Mouse (Mus musculus) forebrain, embryonic 10.5 days (tissue): ENCODE data around the gene Lztr1. TPM values are rescaled to one million over a fixed set of nuclear protein-coding genes. Genes with fewer than 3 reads are reported as not detected.

Source experiments
- DNase-seq: peaks from one replicate; pipeline ENCODE4 v3.0.0-alpha.2; 2017; ENCODE audit warnings: low spot score; ENCODE audit errors: extremely low spot score
- H3K27ac ChIP-seq: fragments of 300-500 bp; sonication (generic); 2 replicates; pipeline ENCODE4 v1.5.1; 2016; ENCODE audit warnings: mild to moderate bottlenecking
- H3K27me3 ChIP-seq: fragments of 300-500 bp; sonication (generic); 2 replicates; pipeline ENCODE4 v1.6.1; 2016; ENCODE audit warnings: mild to moderate bottlenecking; ENCODE audit not compliant: poor library complexity, severe bottlenecking
- H3K36me3 ChIP-seq: fragments of 300-500 bp; sonication (generic); replicated peaks from 2 replicates; pipeline ENCODE4 v1.6.1; 2016; ENCODE audit warnings: mild to moderate bottlenecking, moderate library complexity
- H3K4me1 ChIP-seq: fragments of 300-500 bp; sonication (generic); 2 replicates; pipeline ENCODE4 v1.6.1; 2016
- H3K4me3 ChIP-seq: fragments of 300-500 bp; sonication (generic); 2 replicates; pipeline ENCODE4 v1.5.1; 2016; ENCODE audit warnings: mild to moderate bottlenecking, moderate library complexity
- H3K9me3 ChIP-seq: fragments of 300-500 bp; sonication (generic); 2 replicates; pipeline ENCODE4 v1.6.1; 2016; ENCODE audit warnings: mild to moderate bottlenecking, moderate library complexity
- WGBS: fragments of 180-500 bp; shearing (Covaris S2); methylation state at CpG from one replicate; pipeline ENCODE4 v1.1.7; 2016; 5-methylcytosine and 5-hydroxymethylcytosine counted together
- polyA plus RNA-seq: library from polyadenylated mRNA; unstranded; fragments of >200 nt; fragmentation: Nextera tagmentation; extraction: Ambion mirVana; gene quantifications from 2 replicates; pipeline ENCODE4 v1.2.1, GENCODE M21; 2016

Lztr1 gene
- polyA plus RNA-seq, 1 experiment from 2014 or later = 92.3 TPM

GRCm38 (mm10) chr16:17564221-17564620, 55.7 kb downstream of the Lztr1 start:
- Histone ChIP-seq H3K4me3 (no peak overlapping the region), H3K27ac (no peak overlapping the region), H3K36me3 (no peaks in the 10 kb centered on the region), H3K4me1 (peaks cover 35% of the 10 kb centered on the region), H3K27me3 (peaks cover 54% of the 10 kb centered on the region), H3K9me3 (no peaks in the 10 kb centered on the region)
- no peak for DNase-seq
- WGBS = 88% methylated on average over 2 of the region's 2 CpGs

- no peak for DNase-seq
- Histone ChIP-seq H3K9me3 (no peaks in the 10 kb centered on the region), H3K27ac (no peak overlapping the region), H3K4me3 (no peak overlapping the region), H3K4me1 (peaks cover 30% of the 10 kb centered on the region), H3K27me3 (peaks cover 48% of the 10 kb centered on the region), H3K36me3 (no peaks in the 10 kb centered on the region)
- 80% methylated on average over 3 of the region's 3 CpGs for WGBS
These were observed 56.3 kb downstream of the Lztr1 start for GRCm38 (mm10) chr16:17564771-17565170.

- H3K27me3 ChIP-seq = peaks cover 34% of the 10 kb centered on the region
- H3K4me1 ChIP-seq = peaks cover 15% of the 10 kb centered on the region
- no peak overlapping the region for H3K27ac ChIP-seq
- no peak overlapping the region for H3K4me3 ChIP-seq
- H3K9me3 ChIP-seq = no peaks in the 10 kb centered on the region
- WGBS = 36% methylated on average over 4 of the region's 4 CpGs
- no peak for DNase-seq
- H3K36me3 ChIP-seq = no peaks in the 10 kb centered on the region
These were observed 57.7 kb downstream of the Lztr1 start for GRCm38 (mm10) chr16:17566186-17566585.

Other genes starting within 250 kb of the Lztr1 start
- 7.8 and 8.8 TPM in 2 replicates for gene Tmem191c, start 232.6 kb upstream of the Lztr1 start, polyA plus RNA-seq
- gene Serpind1, start 177.3 kb upstream of the Lztr1 start, polyA plus RNA-seq = 0.15 and 0.20 TPM in 2 replicates
- gene Snap29, start 102.7 kb upstream of the Lztr1 start, polyA plus RNA-seq = 11.5 and 12.0 TPM in 2 replicates
- gene Pi4ka, start 102.4 kb upstream of the Lztr1 start, polyA plus RNA-seq = 38.6 and 39.2 TPM in 2 replicates
- 72.9 and 73.4 TPM in 2 replicates for gene Crkl, start 56.7 kb upstream of the Lztr1 start, polyA plus RNA-seq
- 1.3 and 2.8 TPM in 2 replicates for gene Aifm3, start 19.1 kb upstream of the Lztr1 start, polyA plus RNA-seq
- gene Thap7, start 22.4 kb downstream of the Lztr1 start, polyA plus RNA-seq = 51.7 and 53.4 TPM in 2 replicates
- 0.26 and 0.51 TPM in 2 replicates for gene Lrrc74b, start 52.6 kb downstream of the Lztr1 start, polyA plus RNA-seq
- gene P2rx6, start 53.2 kb downstream of the Lztr1 start, polyA plus RNA-seq = 0.46 and 0.62 TPM in 2 replicates
- gene Slc7a4, start 74.5 kb downstream of the Lztr1 start, polyA plus RNA-seq = 2.2 and 2.7 TPM in 2 replicates
- gene Smpd4, start 110.7 kb downstream of the Lztr1 start, polyA plus RNA-seq = 65.6 and 66.6 TPM in 2 replicates
- gene Ccdc74a, start 137.8 kb downstream of the Lztr1 start, polyA plus RNA-seq = 7.0 and 7.1 TPM in 2 replicates
- 47.4 and 47.5 TPM in 2 replicates for gene Med15, start 224.2 kb downstream of the Lztr1 start, polyA plus RNA-seq